Mouse (Mus musculus): ENCODE measurements at regions not wholly inside any gene's neighbourhood (a gene's known extent, or its start where the extent isn't known, plus 50 kb on each side); places are given as distances from the start of the nearest gene placed in this dataset.
"Not testable (repeated sequence)": the region's sequence is repeated elsewhere in the genome, so short reads cannot be mapped to it uniquely, and the experiment has no call there.

- no peaks in the 10 kb centered on the region for H3K36me3 ChIP-seq (ENCODE audit: control insufficient read depth, insufficient read depth, low read length)
- ATAC-seq (ENCODE audit: low FRiP score), result no peak
- 77% methylated on average over 9 of the region's 9 CpGs for WGBS
- H3K4me3 ChIP-seq (ENCODE audit: low read depth, low read length), result no peak overlapping the region
- no peak for DNase-seq (ENCODE audit: low spot score)
- no peaks in the 10 kb centered on the region for H3K27me3 ChIP-seq (ENCODE audit: control insufficient read depth, insufficient read depth, low read length)
- H3K27ac ChIP-seq (ENCODE audit: low read depth, low read length), result no peak overlapping the region
- H3K4me2 ChIP-seq (replicated peaks; ENCODE audit: low read depth, low read length), result no peak overlapping the region
- no peak overlapping the region for H3K9ac ChIP-seq (ENCODE audit: low read depth, low read length)
- H3K9me3 ChIP-seq (ENCODE audit: control insufficient read depth, low read length), result no peaks in the 10 kb centered on the region
- H3K4me1 ChIP-seq (replicated peaks; ENCODE audit: control insufficient read depth, insufficient read depth, low read length), result peaks cover 5% of the 10 kb centered on the region; the same call in 1 of the 2 replicates
These were observed 123.2 kb downstream of the Zfp36l1 start for GRCm38 (mm10) chr12:79989582-79990110.

GRCm38 (mm10) chr12:79988401-79989358, 124.1 kb downstream of the Zfp36l1 start:
- ATAC-seq (ENCODE audit: low FRiP score) (no peak), DNase-seq (ENCODE audit: low spot score) (no peak)
- WGBS, result 88% methylated on average over 11 of the region's 11 CpGs
- no peaks in the 10 kb centered on the region for H3K27me3 ChIP-seq (ENCODE audit: control insufficient read depth, insufficient read depth, low read length)
- peaks cover 7% of the 10 kb centered on the region; the same call in 1 of the 2 replicates for H3K4me1 ChIP-seq (replicated peaks; ENCODE audit: control insufficient read depth, insufficient read depth, low read length)
- H3K27ac ChIP-seq (ENCODE audit: low read depth, low read length), result no peak overlapping the region
- 0 out of 2 replicates have a peak overlapping the region, but pooled peaks have one; percentile 23 for H3K9ac ChIP-seq (ENCODE audit: low read depth, low read length)
- H3K4me3 ChIP-seq (ENCODE audit: low read depth, low read length), result no peak overlapping the region
- no peaks in the 10 kb centered on the region for H3K36me3 ChIP-seq (ENCODE audit: control insufficient read depth, insufficient read depth, low read length)
- H3K4me2 ChIP-seq (replicated peaks; ENCODE audit: low read depth, low read length), result no peak overlapping the region
- H3K9me3 ChIP-seq (ENCODE audit: control insufficient read depth, low read length), result no peaks in the 10 kb centered on the region

DNA sequence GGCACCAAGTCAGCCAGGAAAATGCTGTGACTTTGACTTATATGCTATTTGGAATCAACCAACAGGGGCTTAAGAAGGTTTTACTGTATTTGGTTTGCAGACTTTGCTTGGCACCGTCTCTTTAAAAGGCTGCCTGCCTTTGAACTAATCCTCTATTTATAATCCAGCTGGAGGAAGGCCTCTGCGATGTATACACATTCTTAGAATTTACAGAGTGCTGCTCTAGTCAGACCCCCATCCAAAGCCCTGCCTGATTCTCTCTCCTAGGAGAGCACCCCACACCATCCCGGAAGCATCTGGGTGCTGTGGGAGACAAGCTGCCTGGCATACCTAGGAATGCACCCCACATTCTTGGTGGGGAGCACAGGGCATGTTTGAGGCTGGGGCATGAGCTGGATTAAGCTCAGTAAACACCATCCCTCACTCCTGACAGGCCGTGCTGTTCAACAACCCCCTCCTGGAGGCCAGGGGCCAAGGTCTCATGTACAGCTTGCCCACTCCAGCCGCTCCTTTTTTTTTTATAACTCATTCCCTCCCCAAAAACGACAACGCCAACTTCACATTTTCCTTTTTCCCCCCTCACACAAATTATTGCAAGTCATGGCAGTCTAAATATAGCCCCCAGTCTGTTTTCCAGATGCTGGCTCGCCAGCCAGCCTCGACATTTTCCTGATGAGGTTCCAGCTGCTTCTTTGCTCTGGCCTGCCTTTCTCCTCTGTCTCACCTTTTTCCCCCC, 126.4 kb downstream of the Zfp36l1 start:
- 55% methylated on average over 9 of the region's 9 CpGs for WGBS
- Histone ChIP-seq H3K4me2 (replicated peaks; ENCODE audit: low read depth, low read length) (no peak overlapping the region), H3K36me3 (ENCODE audit: control insufficient read depth, insufficient read depth, low read length) (no peaks in the 10 kb centered on the region), H3K4me3 (ENCODE audit: low read depth, low read length) (no peak overlapping the region), H3K9me3 (ENCODE audit: control insufficient read depth, low read length) (no peaks in the 10 kb centered on the region), H3K4me1 (replicated peaks; ENCODE audit: control insufficient read depth, insufficient read depth, low read length) (peaks cover 7% of the 10 kb centered on the region; the same call in 1 of the 2 replicates), H3K27me3 (ENCODE audit: control insufficient read depth, insufficient read depth, low read length) (no peaks in the 10 kb centered on the region), H3K27ac (ENCODE audit: low read depth, low read length) (no peak overlapping the region), H3K9ac (ENCODE audit: low read depth, low read length) (no peak overlapping the region)
- ATAC-seq (ENCODE audit: low FRiP score) (no peak), DNase-seq (ENCODE audit: low spot score) (no peak)

- H3K27me3 ChIP-seq (ENCODE audit: control insufficient read depth, insufficient read depth, low read length), result no peaks in the 10 kb centered on the region
- H3K36me3 ChIP-seq (ENCODE audit: control insufficient read depth, insufficient read depth, low read length), result no peaks in the 10 kb centered on the region
- DNase-seq (ENCODE audit: low spot score), result no peak
- ATAC-seq (ENCODE audit: low FRiP score), result no peak
- WGBS, result 93% methylated on average over 5 of the region's 5 CpGs
- no peak overlapping the region for H3K4me3 ChIP-seq (ENCODE audit: low read depth, low read length)
- H3K4me1 ChIP-seq (replicated peaks; ENCODE audit: control insufficient read depth, insufficient read depth, low read length), result 0 out of 2 replicates have a peak, but pooled peaks cover 3% of the 10 kb centered on the region
- no peak overlapping the region for H3K4me2 ChIP-seq (replicated peaks; ENCODE audit: low read depth, low read length)
- H3K27ac ChIP-seq (ENCODE audit: low read depth, low read length), result no peak overlapping the region
- no peak overlapping the region for H3K9ac ChIP-seq (ENCODE audit: low read depth, low read length)
- H3K9me3 ChIP-seq (ENCODE audit: control insufficient read depth, low read length), result no peaks in the 10 kb centered on the region
These were observed 127.6 kb downstream of the Zfp36l1 start for GRCm38 (mm10) chr12:79984985-79985747.

DNA sequence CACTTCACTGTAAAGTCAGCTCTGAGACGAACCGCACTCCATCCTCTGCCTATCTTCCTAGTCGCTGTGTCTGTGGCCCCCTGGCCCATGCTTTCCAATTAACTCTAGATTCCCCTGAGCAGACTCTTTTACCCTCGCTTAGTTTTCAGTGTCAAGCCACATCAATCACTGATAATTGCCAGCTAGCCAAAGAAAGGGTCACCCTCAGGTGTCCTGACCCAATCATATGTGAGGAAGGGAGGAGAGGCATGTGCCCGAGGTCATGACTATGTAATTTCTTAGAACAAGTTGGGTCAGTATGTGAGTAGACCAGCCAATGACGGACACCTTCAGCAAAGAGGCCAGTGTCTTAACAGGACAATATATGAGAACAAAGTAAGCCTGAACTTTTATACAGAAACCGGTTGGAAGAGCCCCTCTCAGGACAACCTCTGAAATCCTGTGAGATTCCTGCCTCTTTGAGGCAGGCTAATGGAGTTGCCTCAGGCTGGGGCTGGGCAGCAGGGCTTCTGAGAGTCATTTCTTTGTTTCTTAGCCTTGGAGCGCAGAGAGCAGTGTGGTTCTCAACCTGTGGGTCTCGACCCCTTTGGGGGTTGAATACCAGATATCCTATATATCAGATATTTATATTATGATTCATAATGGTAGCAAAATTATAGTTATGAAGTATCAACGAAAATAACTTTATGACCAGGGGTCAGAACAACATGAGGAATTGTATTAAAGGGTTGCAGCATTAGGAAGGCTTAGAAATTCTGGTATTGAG, 128.6 kb downstream of the Zfp36l1 start:
- Histone ChIP-seq H3K9me3 (ENCODE audit: control insufficient read depth, low read length) (no peaks in the 10 kb centered on the region), H3K27me3 (ENCODE audit: control insufficient read depth, insufficient read depth, low read length) (no peaks in the 10 kb centered on the region), H3K4me1 (replicated peaks; ENCODE audit: control insufficient read depth, insufficient read depth, low read length) (0 out of 2 replicates have a peak, but pooled peaks cover 3% of the 10 kb centered on the region), H3K27ac (ENCODE audit: low read depth, low read length) (no peak overlapping the region), H3K36me3 (ENCODE audit: control insufficient read depth, insufficient read depth, low read length) (no peaks in the 10 kb centered on the region), H3K4me3 (ENCODE audit: low read depth, low read length) (no peak overlapping the region), H3K9ac (ENCODE audit: low read depth, low read length) (no peak overlapping the region), H3K4me2 (replicated peaks; ENCODE audit: low read depth, low read length) (no peak overlapping the region)
- ATAC-seq (ENCODE audit: low FRiP score) (no peak), DNase-seq (ENCODE audit: low spot score) (no peak)
- WGBS, result 52% methylated on average over 10 of the region's 10 CpGs

GRCm38 (mm10) chr12:79983232-79983631, 129.6 kb downstream of the Zfp36l1 start:
- no peaks in the 10 kb centered on the region for H3K9me3 ChIP-seq (ENCODE audit: control insufficient read depth, low read length)
- ATAC-seq (ENCODE audit: low FRiP score), result no peak
- no peaks in the 10 kb centered on the region for H3K27me3 ChIP-seq (ENCODE audit: control insufficient read depth, insufficient read depth, low read length)
- no peak overlapping the region for H3K4me3 ChIP-seq (ENCODE audit: low read depth, low read length)
- no peak overlapping the region for H3K9ac ChIP-seq (ENCODE audit: low read depth, low read length)
- DNase-seq (ENCODE audit: low spot score), result no peak
- H3K4me1 ChIP-seq (replicated peaks; ENCODE audit: control insufficient read depth, insufficient read depth, low read length), result 0 out of 2 replicates have a peak, but pooled peaks cover 3% of the 10 kb centered on the region
- H3K36me3 ChIP-seq (ENCODE audit: control insufficient read depth, insufficient read depth, low read length), result no peaks in the 10 kb centered on the region
- WGBS, result 57% methylated on average over 6 of the region's 6 CpGs
- no peak overlapping the region for H3K4me2 ChIP-seq (replicated peaks; ENCODE audit: low read depth, low read length)
- H3K27ac ChIP-seq (ENCODE audit: low read depth, low read length), result no peak overlapping the region

- not testable (repeated sequence) for H3K9me3 ChIP-seq (ENCODE audit: control insufficient read depth, low read length); H3K36me3 ChIP-seq (ENCODE audit: control insufficient read depth, insufficient read depth, low read length); H3K4me3 ChIP-seq (ENCODE audit: low read depth, low read length); H3K27ac ChIP-seq (ENCODE audit: low read depth, low read length); ATAC-seq (ENCODE audit: low FRiP score); H3K4me2 ChIP-seq (replicated peaks; ENCODE audit: low read depth, low read length); DNase-seq (ENCODE audit: low spot score); H3K9ac ChIP-seq (ENCODE audit: low read depth, low read length); H3K4me1 ChIP-seq (replicated peaks; ENCODE audit: control insufficient read depth, insufficient read depth, low read length); H3K27me3 ChIP-seq (ENCODE audit: control insufficient read depth, insufficient read depth, low read length)
- WGBS, result 96% methylated on average over 1 of the region's 1 CpGs
These were observed 130.3 kb downstream of the Zfp36l1 start for GRCm38 (mm10) chr12:79982497-79982896.

Data from hindbrain, embryonic 11.5 days (tissue).